Mouse (Mus musculus): ENCODE results near the gene Tbc1d7.

GRCm38 (mm10) chr13:43124683-43125074 is 46.6 kb downstream of the Tbc1d7 start:
- TF ChIP-seq CTCF (IDR thresholded peaks at IDR 0.05; ENCODE audit: low read depth) (no peak), EP300 (IDR thresholded peaks at IDR 0.05; ENCODE audit: low read depth) (no peak)

Measured in liver, embryonic 14.5 days (tissue).